Mouse (Mus musculus): Measurements from ENCODE around the gene Pop7. TPM values are rescaled to one million over a fixed set of nuclear protein-coding genes. Genes with fewer than 3 reads are reported as not detected.
A peak's percentile ranks its signal among the peaks of the same experiment; 100 is the strongest.

Gene Pop7
- polyA plus RNA-seq, 1 experiment from 2014 or later: 80.5 TPM

GRCm38 (mm10) chr5:137530075-137530474 is 27.8 kb upstream of the Pop7 start:
- Histone ChIP-seq H3K27me3 (ENCODE audit: control insufficient read depth, insufficient read depth, low read depth, low read length) (no peaks in the 10 kb centered on the region), H3K4me3 (ENCODE audit: low read depth, low read length) (peak overlapping the region; percentile 96), H3K27ac (ENCODE audit: low read length) (peak overlapping the region; percentile 99), H3K4me1 (ENCODE audit: control insufficient read depth, insufficient read depth, low read length) (peaks cover 21% of the 10 kb centered on the region), H3K4me2 (ENCODE audit: low read length) (peak overlapping the region; percentile 90), H3K36me3 (ENCODE audit: control insufficient read depth, insufficient read depth, low read length) (peaks cover 29% of the 10 kb centered on the region), H3K9ac (ENCODE audit: low read depth, low read length) (peak overlapping the region; percentile 100), H3K9me3 (replicated peaks; ENCODE audit: control insufficient read depth, low read length, poor library complexity, severe bottlenecking) (no peaks in the 10 kb centered on the region)
- ATAC-seq: no peak
- 60% methylated on average over 8 of the region's 8 CpGs for WGBS

GRCm38 (mm10) chr5:137529221-137529995 is 27.1 kb upstream of the Pop7 start:
- H3K36me3 ChIP-seq (ENCODE audit: control insufficient read depth, insufficient read depth, low read length): peaks cover 36% of the 10 kb centered on the region
- H3K9ac ChIP-seq (ENCODE audit: low read depth, low read length): peak overlapping the region; percentile 100
- peak overlapping the region; percentile 90 for H3K4me2 ChIP-seq (ENCODE audit: low read length)
- H3K9me3 ChIP-seq (replicated peaks; ENCODE audit: control insufficient read depth, low read length, poor library complexity, severe bottlenecking): no peaks in the 10 kb centered on the region
- WGBS: 74% methylated on average over 15 of the region's 15 CpGs
- ATAC-seq: no peak
- no peak overlapping the region for H3K4me3 ChIP-seq (ENCODE audit: low read depth, low read length)
- peak overlapping the region; percentile 99 for H3K27ac ChIP-seq (ENCODE audit: low read length)
- no peaks in the 10 kb centered on the region for H3K27me3 ChIP-seq (ENCODE audit: control insufficient read depth, insufficient read depth, low read depth, low read length)
- peaks cover 21% of the 10 kb centered on the region for H3K4me1 ChIP-seq (ENCODE audit: control insufficient read depth, insufficient read depth, low read length)

GRCm38 (mm10) chr5:137528247-137528968 is 26.1 kb upstream of the Pop7 start:
- no peaks in the 10 kb centered on the region for H3K27me3 ChIP-seq (ENCODE audit: control insufficient read depth, insufficient read depth, low read depth, low read length)
- peaks cover 43% of the 10 kb centered on the region for H3K36me3 ChIP-seq (ENCODE audit: control insufficient read depth, insufficient read depth, low read length)
- H3K9ac ChIP-seq (ENCODE audit: low read depth, low read length): no peak overlapping the region
- H3K9me3 ChIP-seq (replicated peaks; ENCODE audit: control insufficient read depth, low read length, poor library complexity, severe bottlenecking): no peaks in the 10 kb centered on the region
- H3K4me3 ChIP-seq (ENCODE audit: low read depth, low read length): no peak overlapping the region
- no peak for ATAC-seq
- H3K27ac ChIP-seq (ENCODE audit: low read length): peak overlapping the region; percentile 39; the same call in 1 of the 2 replicates
- no peak overlapping the region for H3K4me2 ChIP-seq (ENCODE audit: low read length)
- WGBS: 82% methylated on average over 22 of the region's 22 CpGs
- H3K4me1 ChIP-seq (ENCODE audit: control insufficient read depth, insufficient read depth, low read length): peaks cover 18% of the 10 kb centered on the region

GRCm38 (mm10) chr5:137527413-137527812 is 25.1 kb upstream of the Pop7 start:
- Histone ChIP-seq H3K9me3 (replicated peaks; ENCODE audit: control insufficient read depth, low read length, poor library complexity, severe bottlenecking) (no peaks in the 10 kb centered on the region), H3K9ac (ENCODE audit: low read depth, low read length) (peak overlapping the region; percentile 14; the same call in 1 of the 2 replicates), H3K4me2 (ENCODE audit: low read length) (no peak overlapping the region), H3K4me3 (ENCODE audit: low read depth, low read length) (no peak overlapping the region), H3K36me3 (ENCODE audit: control insufficient read depth, insufficient read depth, low read length) (peaks cover 53% of the 10 kb centered on the region), H3K27me3 (ENCODE audit: control insufficient read depth, insufficient read depth, low read depth, low read length) (no peaks in the 10 kb centered on the region), H3K27ac (ENCODE audit: low read length) (peak overlapping the region; percentile 33; the same call in 1 of the 2 replicates), H3K4me1 (ENCODE audit: control insufficient read depth, insufficient read depth, low read length) (peaks cover 18% of the 10 kb centered on the region)
- 27% methylated on average over 1 of the region's 1 CpGs for WGBS
- no peak for ATAC-seq

- Histone ChIP-seq H3K36me3 (ENCODE audit: control insufficient read depth, insufficient read depth, low read length) (peaks cover 64% of the 10 kb centered on the region), H3K4me2 (ENCODE audit: low read length) (no peak overlapping the region), H3K4me3 (ENCODE audit: low read depth, low read length) (no peak overlapping the region), H3K27me3 (ENCODE audit: control insufficient read depth, insufficient read depth, low read depth, low read length) (no peaks in the 10 kb centered on the region), H3K9ac (ENCODE audit: low read depth, low read length) (0 out of 2 replicates have a peak overlapping the region, but pooled peaks have one; percentile 30), H3K27ac (ENCODE audit: low read length) (peak overlapping the region; percentile 69), H3K9me3 (replicated peaks; ENCODE audit: control insufficient read depth, low read length, poor library complexity, severe bottlenecking) (no peaks in the 10 kb centered on the region), H3K4me1 (ENCODE audit: control insufficient read depth, insufficient read depth, low read length) (peaks cover 18% of the 10 kb centered on the region)
- no peak for ATAC-seq
- WGBS: 40% methylated on average over 16 of the region's 16 CpGs
These were observed 24.0 kb upstream of the Pop7 start for GRCm38 (mm10) chr5:137526192-137526936.

- H3K4me3 ChIP-seq (ENCODE audit: low read depth, low read length): no peak overlapping the region
- no peak overlapping the region for H3K4me2 ChIP-seq (ENCODE audit: low read length)
- peaks cover 69% of the 10 kb centered on the region for H3K36me3 ChIP-seq (ENCODE audit: control insufficient read depth, insufficient read depth, low read length)
- 0 out of 2 replicates have a peak overlapping the region, but pooled peaks have one; percentile 23 for H3K27ac ChIP-seq (ENCODE audit: low read length)
- H3K9ac ChIP-seq (ENCODE audit: low read depth, low read length): no peak overlapping the region
- peaks cover 18% of the 10 kb centered on the region for H3K4me1 ChIP-seq (ENCODE audit: control insufficient read depth, insufficient read depth, low read length)
- no peaks in the 10 kb centered on the region for H3K27me3 ChIP-seq (ENCODE audit: control insufficient read depth, insufficient read depth, low read depth, low read length)
- ATAC-seq: no peak
- WGBS: 72% methylated on average over 16 of the region's 16 CpGs
- no peaks in the 10 kb centered on the region for H3K9me3 ChIP-seq (replicated peaks; ENCODE audit: control insufficient read depth, low read length, poor library complexity, severe bottlenecking)
These were observed 23.2 kb upstream of the Pop7 start for GRCm38 (mm10) chr5:137525511-137525910.

GRCm38 (mm10) chr5:137524671-137525070 is 22.4 kb upstream of the Pop7 start:
- Histone ChIP-seq H3K4me3 (ENCODE audit: low read depth, low read length) (no peak overlapping the region), H3K27me3 (ENCODE audit: control insufficient read depth, insufficient read depth, low read depth, low read length) (no peaks in the 10 kb centered on the region), H3K4me1 (ENCODE audit: control insufficient read depth, insufficient read depth, low read length) (peaks cover 10% of the 10 kb centered on the region), H3K36me3 (ENCODE audit: control insufficient read depth, insufficient read depth, low read length) (peaks cover 72% of the 10 kb centered on the region), H3K9ac (ENCODE audit: low read depth, low read length) (no peak overlapping the region), H3K27ac (ENCODE audit: low read length) (peak overlapping the region; percentile 33; the same call in 1 of the 2 replicates), H3K9me3 (replicated peaks; ENCODE audit: control insufficient read depth, low read length, poor library complexity, severe bottlenecking) (no peaks in the 10 kb centered on the region), H3K4me2 (ENCODE audit: low read length) (no peak overlapping the region)
- WGBS: 88% methylated on average over 13 of the region's 13 CpGs
- ATAC-seq: no peak

GRCm38 (mm10) chr5:137524251-137524515 is 21.9 kb upstream of the Pop7 start:
- no peak overlapping the region for H3K4me2 ChIP-seq (ENCODE audit: low read length)
- no peak overlapping the region for H3K27ac ChIP-seq (ENCODE audit: low read length)
- peaks cover 6% of the 10 kb centered on the region; the same call in 1 of the 2 replicates for H3K4me1 ChIP-seq (ENCODE audit: control insufficient read depth, insufficient read depth, low read length)
- WGBS: 84% methylated on average over 8 of the region's 8 CpGs
- no peak overlapping the region for H3K4me3 ChIP-seq (ENCODE audit: low read depth, low read length)
- H3K9ac ChIP-seq (ENCODE audit: low read depth, low read length): no peak overlapping the region
- H3K36me3 ChIP-seq (ENCODE audit: control insufficient read depth, insufficient read depth, low read length): peaks cover 73% of the 10 kb centered on the region
- ATAC-seq: no peak
- H3K9me3 ChIP-seq (replicated peaks; ENCODE audit: control insufficient read depth, low read length, poor library complexity, severe bottlenecking): no peaks in the 10 kb centered on the region
- H3K27me3 ChIP-seq (ENCODE audit: control insufficient read depth, insufficient read depth, low read depth, low read length): no peaks in the 10 kb centered on the region

All from midbrain, embryonic 16.5 days (tissue).